Mouse (Mus musculus) liver (tissue): Measurements from ENCODE around the gene Gm10118.

Source experiments
- DNase-seq: peaks from one replicate; pipeline ENCODE4 v3.0.0-alpha.2; 2020; ENCODE audit warnings: mixed read lengths

Gene Gm10118

DNA sequence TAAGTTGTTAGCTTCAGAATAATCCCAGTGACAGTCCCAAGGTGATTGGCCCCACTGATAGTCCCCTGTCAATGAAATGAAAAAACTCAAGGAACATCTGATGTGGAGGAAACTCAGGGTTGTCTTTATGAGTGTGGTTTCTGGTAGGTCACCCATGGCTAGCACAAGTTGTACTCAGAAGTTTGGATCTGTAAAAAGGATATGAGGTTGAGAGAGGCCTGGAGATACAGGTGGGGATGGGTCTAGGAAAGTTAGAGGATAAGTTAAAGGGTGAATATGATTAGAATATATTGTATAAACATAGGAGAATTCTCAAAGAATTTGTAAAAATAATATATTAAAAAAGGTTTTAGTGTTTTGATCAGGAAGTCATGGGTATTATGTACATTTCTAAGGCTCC is at the start of gene Gm10118:
TSS of gene Gm10118 (minus strand) at position 101 of the 400 bp plus-strand sequence.
- no peak for DNase-seq

- DNase-seq = no peak
Measured at GRCm38 (mm10) chr10:63972300-63972699, 45.1 kb upstream of the Gm10118 start.

- no peak for DNase-seq
Measured at GRCm38 (mm10) chr10:63954308-63954930, 27.2 kb upstream of the Gm10118 start.

DNA sequence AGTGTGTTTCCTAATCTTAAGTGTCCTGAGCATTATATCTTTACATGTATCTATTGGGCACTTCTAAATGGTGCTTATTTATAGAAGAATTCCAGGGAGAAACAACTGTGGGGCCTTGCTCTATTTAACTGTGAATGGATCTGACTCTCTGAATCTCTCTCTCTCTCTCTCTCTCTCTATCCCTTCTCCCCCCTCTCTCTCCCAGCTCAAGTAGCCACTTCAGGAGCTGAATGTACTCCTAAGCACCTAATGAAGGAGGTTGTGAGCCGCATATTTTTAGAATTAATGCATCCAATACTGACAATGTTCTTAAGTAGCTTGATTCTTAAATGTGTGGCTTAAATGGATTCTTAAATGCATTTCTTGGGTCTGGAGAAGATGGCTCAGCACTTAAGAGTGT is 24.2 kb upstream of the Gm10118 start:
- no peak for DNase-seq

- no peak for DNase-seq
Measured at GRCm38 (mm10) chr10:63950867-63951266, 23.6 kb upstream of the Gm10118 start.

DNA sequence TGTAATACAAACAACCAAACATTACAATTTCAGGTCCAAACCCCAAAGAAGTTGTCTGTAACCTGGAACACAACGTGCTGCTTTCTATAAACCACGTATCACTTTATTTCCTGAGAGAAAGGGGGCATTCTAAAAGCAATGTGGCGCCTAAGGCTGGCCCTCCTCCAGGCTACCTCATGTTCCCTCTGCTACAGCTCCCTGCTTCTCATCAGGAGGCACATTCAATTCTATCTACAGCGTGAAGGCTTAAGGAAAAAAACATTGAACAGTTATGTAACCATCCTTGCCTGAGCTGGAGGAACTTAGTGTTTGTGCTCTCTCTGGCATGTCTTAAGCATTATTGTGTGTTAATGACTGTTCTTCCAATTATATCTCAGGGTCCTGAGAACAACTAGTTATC is 20.0 kb upstream of the Gm10118 start:
- DNase-seq = no peak

GRCm38 (mm10) chr10:63945534-63945933 is 18.3 kb upstream of the Gm10118 start:
- no peak for DNase-seq

DNA sequence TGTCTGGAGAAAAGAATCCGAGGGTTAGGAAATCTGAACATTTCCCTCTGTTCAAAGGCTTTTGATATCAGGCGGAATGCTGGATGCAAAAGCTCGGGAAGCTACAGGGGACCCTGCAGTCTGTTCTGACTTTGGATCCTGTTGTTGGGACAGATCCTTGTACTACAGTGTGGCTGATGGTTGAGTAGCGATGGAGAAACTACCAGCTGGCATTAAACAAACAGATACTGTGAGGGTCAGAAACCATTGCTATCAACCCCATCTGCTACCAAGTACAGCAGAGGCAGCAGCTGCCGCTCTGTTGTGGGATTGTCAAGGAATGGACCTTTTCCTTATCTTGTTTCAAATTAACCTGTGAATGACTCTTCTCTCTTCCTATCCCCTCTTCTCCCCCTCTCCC is 6.7 kb upstream of the Gm10118 start:
- DNase-seq = no peak

DNA sequence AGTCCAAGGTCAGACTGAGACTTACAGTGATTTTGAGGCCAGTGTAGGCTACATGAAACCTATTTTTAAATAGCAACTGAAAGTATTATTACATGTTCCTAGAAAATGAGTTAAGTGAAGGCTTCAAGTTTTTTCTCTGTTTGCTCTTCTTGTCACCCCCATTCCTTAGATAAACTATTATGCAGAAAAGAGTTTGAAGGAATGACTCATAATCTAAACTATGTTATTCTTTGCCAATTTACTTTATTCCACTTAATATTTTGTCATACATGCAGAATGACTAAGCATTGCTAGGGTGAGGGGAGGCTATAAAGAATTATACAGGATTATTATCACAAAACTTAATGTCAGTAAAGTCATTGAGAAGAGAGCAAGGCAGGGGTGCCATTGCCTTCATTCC is 18.4 kb downstream of the Gm10118 start:
- no peak for DNase-seq

GRCm38 (mm10) chr10:63899891-63900290 is 27.3 kb downstream of the Gm10118 start:
- no peak for DNase-seq

DNA sequence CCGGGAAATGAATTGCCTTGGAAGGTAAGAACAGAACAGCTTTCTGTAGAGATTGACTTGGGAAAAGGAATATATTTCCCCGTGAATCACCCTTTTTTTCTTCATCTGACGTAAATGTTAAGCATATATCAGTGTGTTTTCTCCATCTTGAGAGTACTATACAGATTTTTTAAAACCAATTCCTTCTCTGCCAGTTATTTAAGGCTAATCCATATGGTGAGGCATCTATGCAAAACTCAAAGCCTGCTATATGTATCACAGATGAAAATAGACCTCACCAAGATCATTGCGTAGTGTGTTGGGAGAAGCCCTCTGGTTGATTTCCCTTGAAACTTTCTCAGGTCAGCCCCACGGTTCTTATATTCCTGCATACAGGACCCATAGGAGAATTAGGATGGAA is 32.6 kb downstream of the Gm10118 start:
- no peak for DNase-seq

DNA sequence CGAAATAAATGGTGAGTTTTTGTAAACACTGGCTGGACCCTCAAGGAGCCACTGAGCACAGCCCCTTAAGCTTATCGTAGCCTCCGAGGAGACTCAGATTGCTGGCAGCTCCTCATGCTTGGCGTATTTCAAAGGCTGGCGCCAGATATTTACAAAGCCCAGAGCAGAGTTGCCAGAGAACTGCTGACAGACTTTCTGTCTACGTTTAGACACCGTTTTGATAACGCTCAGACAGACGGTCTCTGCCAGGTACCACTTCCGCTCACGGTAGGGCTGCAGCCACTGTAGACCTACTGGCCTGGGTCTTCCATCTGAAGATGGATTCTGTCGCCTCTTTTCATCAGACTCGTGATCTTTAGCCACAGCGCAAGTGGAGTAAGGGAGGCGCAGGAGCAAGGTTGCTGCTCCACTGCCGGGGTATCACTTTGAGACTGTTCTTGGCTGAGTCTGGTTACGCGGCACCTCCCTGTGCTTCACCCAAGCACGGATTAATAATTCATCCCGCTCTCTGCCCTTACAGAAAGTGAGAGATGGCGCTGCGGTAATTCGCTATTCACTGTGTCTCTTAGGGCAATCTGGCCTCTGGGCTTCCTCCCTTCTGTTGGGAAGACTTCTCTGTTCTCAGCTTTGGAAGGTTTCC is 40.7 kb downstream of the Gm10118 start:
- no peak for DNase-seq

DNA sequence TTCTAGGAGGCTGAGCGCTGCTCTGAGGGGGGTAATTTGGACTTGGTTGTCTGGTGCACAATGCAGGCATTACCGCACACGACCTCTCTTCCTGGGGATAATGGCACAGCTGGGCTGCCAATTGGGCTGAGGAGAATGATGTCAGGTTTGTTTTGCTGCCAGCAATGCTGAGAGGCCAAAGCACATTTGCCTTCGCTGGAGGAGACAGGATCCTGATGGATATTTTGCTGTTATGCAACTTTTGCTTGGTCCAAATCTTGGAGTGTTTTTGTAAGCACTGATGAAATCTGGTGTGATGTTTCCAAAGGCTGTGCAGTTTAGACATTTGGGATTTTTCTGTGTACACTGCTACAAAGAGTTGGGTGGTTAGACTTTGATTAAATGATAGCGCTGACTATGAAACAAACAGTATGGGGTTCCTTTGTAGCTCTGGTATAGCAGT is 46.8 kb downstream of the Gm10118 start:
- no peak for DNase-seq
